Mouse (Mus musculus) kidney, adult 11 months (tissue): ENCODE results near the gene Pgpep1.
A peak's percentile ranks its signal among the peaks of the same experiment; 100 is the strongest.

Experiments used
- DNase-seq: peaks from one replicate; pipeline ENCODE4 v3.0.0; 2022

The Pgpep1 gene

DNA sequence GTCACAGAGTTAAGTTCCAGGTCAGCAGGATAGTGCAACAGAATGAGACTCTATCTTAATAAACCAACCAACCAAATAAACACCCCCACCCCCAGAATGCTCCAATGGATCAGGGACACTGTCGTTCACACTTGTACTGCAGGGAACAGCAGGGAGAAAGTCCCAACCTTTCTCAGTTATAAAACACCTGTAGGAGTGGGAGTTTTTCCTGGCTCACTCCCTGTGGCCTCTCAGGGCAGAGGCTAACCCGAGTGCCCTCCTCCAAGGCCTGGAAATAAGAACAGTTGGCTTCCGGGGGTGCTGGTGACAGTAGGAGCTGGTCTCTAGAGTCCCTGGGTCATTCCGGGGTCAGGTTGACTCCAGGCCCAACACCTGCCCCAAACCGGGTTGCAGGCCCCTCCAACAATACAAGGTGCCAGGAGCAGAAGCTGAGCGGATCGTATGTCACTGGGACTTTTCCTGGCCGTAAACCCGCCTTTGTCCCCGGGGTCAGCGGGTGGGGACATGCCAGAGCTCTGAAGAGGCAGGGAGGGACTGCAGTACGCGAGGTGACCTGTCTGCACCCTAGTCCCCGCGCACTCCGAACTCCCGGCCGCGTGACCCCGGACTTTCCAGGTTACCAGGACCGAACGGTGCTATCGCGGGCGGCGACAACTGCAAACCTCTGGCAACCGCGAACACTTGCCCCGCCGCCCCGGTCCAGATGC is 1.1 kb downstream of the Pgpep1 start:
- DNase-seq, result peak; percentile 77

DNA sequence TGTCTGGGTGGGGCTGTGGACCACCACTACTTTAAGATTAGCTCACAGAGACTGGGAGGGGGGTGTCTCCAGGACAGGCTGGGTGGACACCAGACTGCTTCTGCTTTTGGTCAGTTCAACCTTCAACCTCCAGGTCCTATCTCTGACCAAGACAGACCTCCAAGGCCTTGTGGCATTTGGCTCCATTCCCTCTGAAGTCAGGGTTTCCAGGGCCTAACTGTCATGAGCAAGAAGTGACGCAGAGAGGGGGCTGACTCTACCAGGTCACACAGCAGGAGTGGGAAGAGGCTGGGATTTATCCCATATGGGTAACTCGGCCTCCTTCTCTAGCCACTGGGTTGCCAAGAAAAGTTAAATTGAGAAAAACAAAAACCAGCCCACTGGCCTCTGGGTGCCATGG is 2.4 kb downstream of the Pgpep1 start:
- no peak for DNase-seq

- no peak for DNase-seq
These were observed 3.0 kb downstream of the Pgpep1 start for GRCm38 (mm10) chr8:70657214-70657613.

DNA sequence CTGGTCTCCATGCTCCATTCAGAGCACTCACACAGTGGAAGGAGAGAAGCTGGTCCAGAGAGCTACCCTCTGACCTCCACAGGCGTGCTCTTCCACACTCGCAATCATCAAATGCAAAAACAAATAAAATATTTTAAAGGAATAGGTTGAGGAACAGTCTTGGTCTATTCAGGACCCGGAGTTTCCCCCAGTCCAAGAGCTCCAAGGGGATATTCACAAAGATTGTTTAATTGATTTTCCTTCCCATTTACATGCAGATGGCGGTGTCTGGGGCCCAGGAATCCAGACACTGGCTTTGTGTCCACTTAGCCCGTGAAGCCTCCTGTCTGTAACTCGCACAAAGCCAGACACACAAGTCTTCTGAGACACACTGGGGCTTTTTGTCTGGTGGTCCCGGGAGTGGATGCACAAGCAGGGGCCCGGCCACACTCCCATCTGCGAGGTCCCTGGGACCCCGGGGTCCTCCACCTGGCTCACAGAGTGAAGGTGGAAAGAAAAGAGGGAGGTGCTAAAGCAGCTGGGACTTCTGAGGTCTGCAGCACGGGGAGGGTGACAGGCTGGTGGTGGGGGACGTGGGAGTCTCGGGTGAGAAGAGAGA is 3.9 kb downstream of the Pgpep1 start:
- no peak for DNase-seq

DNA sequence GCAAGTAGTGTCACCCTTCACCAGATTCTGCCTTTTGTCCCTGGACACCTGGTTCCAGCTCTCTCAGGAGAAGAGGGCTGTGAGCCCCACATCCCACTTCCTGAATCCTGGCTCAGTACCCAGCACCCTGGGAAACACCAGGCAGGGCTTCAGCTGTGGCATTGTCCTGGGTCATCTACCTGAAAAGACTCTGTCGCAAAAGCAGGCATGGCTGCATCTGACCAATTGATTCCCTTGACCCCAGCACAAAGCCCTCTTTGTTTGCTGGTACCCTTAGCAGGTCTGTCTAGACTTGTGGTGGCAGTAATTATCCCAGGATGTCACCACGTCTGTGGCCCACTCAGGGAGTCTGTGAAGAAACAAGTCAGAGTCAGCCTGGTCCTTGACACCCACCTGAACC is 4.7 kb downstream of the Pgpep1 start:
- DNase-seq, result no peak

DNA sequence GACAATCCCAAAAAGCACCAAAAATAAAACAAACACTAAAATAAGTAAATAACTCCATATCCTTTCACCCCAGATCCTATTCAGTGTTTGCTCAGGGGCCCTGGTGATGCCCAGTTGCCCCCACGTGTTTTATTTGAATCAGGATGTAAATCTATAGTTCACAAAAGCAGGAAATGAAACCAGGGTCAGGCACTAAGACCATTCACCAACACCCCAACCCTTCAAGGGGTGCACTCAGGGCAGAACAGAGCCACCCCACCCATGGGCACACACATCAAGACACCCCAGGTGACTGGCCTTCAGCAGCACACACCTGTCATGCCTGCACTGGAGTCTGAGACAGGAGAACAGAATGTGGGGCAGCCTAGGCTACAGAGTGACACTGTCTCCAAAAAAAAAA is 6.1 kb downstream of the Pgpep1 start:
- no peak for DNase-seq

DNA sequence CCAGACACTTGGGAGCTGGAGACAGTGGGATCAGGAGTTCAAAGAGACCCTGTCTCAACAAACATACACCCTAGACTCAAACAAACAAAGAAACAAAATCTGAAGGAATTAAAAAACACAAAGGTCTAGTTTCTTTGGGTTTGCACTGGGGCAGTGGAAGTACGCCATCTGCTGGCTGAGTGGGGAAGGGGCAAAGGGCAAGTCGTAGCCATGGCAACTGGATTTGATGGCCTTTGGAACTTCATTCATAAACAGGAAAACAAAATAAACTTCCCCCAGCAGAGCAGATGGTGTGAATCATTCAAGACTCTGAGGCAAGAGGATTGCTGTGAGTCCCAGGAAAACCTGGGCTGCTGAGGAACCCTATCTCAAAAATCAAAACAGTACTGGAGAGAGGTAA is 7.0 kb downstream of the Pgpep1 start:
- peak; percentile 85 for DNase-seq

DNA sequence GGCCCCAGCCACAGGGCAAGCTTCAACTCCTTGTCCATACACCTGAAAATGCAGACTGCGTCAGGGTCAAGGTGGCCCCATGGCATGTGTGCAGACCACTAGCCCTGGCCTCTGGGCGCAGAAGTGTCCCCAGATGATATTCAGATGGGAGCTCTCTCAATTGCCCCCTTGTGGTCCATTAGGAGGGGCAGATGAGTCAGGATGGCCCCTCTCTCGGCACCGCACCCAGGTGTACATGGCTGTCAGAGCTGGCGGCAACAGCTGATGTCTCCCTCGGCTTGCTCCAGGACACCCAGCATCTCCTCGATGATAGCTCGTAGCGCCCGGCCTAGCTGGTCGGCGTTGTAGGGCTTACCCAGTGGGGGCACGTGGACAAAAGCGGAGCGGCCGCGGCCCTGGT is 9.8 kb downstream of the Pgpep1 start:
- no peak for DNase-seq

DNA sequence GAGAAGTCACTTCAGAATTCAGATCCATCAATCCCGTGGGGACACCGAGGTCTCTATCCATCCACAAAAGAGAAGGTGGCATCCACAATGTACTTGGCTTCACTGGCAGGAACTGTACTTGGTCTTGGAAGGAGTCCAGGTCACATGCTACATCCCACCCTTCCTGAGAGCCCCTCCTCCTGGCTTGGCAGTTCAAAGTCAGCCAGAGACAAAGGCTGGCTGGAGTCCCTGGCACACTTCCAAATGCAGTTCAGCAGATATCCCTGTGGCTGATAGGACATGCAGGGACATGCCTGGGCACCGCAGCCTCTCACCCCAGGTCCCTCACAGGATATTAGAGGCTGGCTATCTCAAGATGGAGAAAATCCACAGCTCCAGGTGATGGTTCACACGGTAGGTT is 10.9 kb downstream of the Pgpep1 start:
- peak; percentile 90 for DNase-seq

GRCm38 (mm10) chr8:70648921-70649320 is 11.3 kb downstream of the Pgpep1 start:
- DNase-seq, result no peak

DNA sequence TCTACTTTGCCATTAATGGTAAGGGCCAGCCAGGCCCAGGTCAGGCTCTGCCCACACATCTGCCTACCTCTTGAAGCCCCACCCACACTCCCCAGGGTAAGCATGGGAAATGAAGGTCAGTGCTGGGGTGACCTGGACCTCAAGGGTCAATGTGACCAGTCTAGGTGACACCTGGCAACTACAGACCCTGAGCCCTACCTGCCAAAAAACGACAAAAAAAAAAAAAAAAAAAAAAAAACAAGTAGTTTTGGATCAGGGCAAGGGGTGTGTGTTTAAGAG is 12.1 kb downstream of the Pgpep1 start:
- peak; percentile 65 for DNase-seq

GRCm38 (mm10) chr8:70647343-70648163 is 12.6 kb downstream of the Pgpep1 start:
- peak; percentile 86 for DNase-seq

GRCm38 (mm10) chr8:70646775-70647174 is 13.4 kb downstream of the Pgpep1 start:
- DNase-seq, result no peak

- DNase-seq, result no peak
These were observed 13.8 kb downstream of the Pgpep1 start for GRCm38 (mm10) chr8:70646369-70646768.

DNA sequence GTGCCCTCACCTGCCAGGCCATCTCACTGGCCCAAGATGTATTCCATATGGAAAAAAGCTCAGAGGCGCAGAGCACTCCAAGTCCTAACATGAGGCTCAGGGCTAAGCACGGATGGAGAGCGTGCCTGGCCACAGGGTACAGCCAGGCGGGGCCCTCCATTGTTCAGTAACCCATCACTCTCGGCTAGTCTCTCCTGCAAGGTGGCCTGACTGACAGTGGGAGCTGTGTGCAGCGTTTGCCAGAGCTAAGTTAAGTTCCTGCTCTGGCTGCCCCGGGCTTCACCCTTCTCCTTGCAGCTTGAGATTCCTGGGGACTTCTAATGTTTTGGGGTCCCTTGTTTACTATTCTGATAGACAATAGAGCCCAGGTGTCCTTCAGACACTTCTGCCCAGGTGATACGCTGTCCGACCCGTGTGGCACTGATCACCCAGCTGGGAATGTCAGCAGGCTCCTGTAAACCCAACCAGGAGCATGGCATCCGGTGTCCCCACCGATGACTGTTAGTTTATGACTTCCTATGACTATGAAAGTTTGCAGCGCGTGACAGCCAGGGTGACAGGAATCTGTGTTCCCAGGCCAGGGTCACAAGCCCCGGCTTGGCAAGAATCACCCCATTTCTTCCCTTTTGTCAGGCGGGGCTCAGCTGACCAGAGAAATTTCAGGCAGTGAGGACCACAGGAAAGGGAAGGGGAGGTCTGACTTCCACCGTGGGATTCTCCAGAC is 14.5 kb downstream of the Pgpep1 start:
- peak; percentile 76 for DNase-seq

DNA sequence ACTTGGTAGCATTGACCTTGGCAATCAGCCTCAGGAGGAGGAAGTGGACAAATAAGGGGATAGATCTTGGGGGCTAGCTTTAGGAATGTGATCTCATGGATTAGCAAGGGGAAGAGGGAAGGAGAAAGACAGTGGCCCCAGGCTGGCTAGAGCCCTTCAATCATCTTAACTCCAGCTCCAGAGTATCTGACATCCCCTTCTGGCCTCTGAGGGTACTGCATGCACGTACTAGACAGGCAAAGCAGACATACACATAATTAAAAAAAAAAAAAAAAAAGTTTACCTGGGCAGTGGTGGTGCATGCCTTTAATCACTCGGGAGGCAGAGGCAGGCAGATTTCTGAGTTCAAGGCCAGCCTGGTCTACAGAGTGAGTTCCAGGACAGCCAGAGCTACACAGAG is 16.1 kb downstream of the Pgpep1 start:
- no peak for DNase-seq

DNA sequence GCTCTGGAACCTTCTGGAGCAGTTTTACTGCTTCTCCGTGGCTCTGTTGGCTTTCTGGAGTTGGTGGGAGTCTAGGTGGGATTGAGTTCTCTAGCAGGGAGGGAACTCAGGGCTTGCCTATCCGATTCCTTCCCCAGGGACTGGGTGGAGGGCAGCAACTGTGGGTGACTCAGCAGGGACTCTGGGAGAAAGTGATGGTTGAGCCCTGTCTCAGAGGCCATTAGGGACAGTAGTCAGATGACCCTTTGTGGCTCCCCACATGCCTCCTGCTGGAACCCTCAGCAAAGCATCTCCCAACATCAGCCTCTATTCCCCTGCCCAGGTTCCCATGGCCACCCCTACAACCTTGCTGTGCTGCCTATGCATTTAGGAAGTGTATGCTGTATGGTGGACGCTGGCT is 17.2 kb downstream of the Pgpep1 start:
- no peak for DNase-seq

GRCm38 (mm10) chr8:70638752-70639151 is 21.4 kb downstream of the Pgpep1 start:
- DNase-seq, result no peak

DNA sequence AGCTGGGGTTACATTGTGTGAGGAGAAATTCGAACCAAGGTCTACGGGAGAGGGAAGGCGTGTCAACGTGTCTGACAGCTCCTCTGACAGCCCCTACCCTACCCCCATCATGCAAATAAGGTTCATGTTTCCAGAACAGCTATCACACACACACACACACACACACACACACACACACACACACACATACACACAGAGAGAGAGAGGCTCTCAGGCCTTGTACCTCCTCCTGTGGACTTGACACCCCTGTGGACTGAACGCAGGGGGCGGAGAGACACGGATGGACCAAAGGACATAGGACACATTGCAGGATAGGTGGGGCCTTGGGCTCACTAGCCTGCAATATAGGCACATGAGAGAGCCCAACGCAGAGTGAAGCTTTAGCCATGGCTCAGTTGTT is 23.4 kb downstream of the Pgpep1 start:
- peak; percentile 68 for DNase-seq

DNA sequence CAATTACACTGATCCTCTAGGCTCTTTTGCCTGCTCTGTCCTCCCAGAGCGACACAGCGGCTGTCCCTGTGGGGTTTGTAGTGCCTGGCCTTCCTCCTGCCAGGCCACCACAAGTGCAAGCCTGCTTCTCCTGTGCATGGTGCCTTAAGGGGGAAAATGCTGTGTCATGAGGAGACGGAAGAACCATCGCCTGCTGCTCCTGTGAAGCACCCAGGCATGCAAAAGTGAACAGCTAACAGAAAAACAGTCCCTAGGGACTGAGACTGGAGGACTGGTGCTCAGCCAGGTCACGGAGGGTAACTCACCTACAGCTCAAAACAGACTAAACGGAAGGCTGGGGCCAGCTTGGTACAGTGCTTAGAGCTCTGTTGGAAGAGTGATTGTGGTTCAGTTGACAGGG is 24.7 kb downstream of the Pgpep1 start:
- DNase-seq, result peak; percentile 77

DNA sequence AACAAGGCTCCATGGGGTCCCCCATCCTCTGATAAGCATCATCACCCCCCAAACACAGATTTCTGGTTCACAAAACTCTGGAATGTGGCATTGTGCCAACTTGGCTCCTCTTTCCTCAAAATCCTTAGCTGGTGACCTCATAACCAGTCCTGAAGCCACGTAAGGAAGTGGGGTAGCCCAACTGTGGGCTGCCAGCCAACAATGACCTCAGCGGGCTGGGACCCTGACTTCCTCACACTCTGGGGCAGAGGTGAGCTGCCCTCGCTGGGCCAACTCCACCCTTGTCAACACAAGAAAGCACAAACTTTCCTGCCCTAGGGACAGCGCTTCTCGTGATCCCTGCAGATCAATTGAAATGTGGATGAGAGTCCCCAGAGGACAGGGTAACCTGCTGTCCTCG is 26.1 kb downstream of the Pgpep1 start:
- DNase-seq, result peak; percentile 90

- no peak for DNase-seq
These were observed 27.8 kb downstream of the Pgpep1 start, which contains the start of gene Gdf15 for GRCm38 (mm10) chr8:70632346-70632892. Gene Gdf15 (minus strand): TSS chr8:70632456.

DNA sequence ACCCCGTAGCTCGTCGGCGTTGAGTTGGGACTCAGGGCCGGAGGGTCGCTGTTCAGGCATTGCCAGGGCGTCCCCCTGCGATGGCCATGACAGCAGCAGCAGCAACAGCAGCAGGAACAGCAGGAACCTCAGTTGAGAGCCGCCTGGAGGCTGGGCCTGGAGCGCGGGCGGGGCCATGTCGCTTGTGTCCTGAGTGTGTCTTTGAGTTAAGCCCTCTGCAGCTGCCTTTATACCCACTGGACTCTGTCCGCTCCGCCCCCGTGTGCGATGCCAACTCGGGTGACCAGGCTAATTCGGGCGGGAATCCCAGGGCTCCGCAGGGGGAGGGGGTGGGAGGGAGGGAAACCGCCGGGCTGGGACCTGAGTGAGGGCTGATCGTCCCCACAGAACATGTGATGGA is 28.8 kb downstream of the Pgpep1 start:
- peak; percentile 79 for DNase-seq
